20 mouse cellular contexts compared by ENCODE assay signal in the genomic region with DNA sequence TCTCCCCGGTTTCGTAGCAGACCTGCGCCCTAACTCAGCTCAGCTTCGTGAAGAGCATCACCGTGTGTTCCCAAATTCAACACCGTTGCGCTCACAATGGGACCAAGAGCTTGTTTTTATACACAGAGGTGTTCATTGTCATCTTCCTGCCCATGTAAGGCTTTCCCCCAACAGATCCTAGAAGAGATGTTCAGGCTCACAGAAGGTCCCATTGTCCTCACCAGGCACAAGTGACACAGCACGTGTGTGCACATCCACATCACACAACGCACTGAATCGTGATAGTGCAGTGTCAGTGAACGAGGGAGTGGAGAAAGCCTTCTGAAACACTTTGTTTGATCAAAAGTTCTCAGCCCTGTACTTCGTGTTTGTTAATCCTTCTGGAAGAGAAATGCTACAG.
DNase-seq lines count a peak whose midpoint lies in the region; ATAC-seq and TF ChIP-seq lines count a peak whose summit lies in the region.
"Had no signal": no experiment of that assay in that cellular context is flagged by ENCODE, and none has a peak within 500 bp of the region (broad histone marks: within the 10 kb centered on the region; RNA-seq: fewer than 3 reads in every experiment).

No protein-coding gene starts in this region.

- no peaks in the 10 kb centered on the region for H3K79me2 ChIP-seq in heart, adult 2 months (replicated peaks; ENCODE audit: control insufficient read depth, insufficient read depth, low read length)

- TF ChIP-seq POLR2A in heart, adult 2 months (IDR thresholded peaks at IDR 0.05; ENCODE audit: insufficient read depth, low read depth, low read length) = no peak

- intact Hi-C loops in heart, adult 2 months (cut with DNase I) = no loop called here

- no peaks in the 10 kb centered on the region for H3K9me3 ChIP-seq in midbrain, embryonic 11.5 days (ENCODE audit: control insufficient read depth, low read length)
- no peaks in the 10 kb centered on the region for H3K9me3 ChIP-seq in midbrain, postnatal 0 days (ENCODE audit: low read length)
- no peaks in the 10 kb centered on the region for H3K9me3 ChIP-seq in embryonic facial prominence, embryonic 10.5 days
- H3K9me3 ChIP-seq: forebrain, embryonic 13.5 days; heart, embryonic 12.5 days; hindbrain, embryonic 15.5 days had no signal

- no peak for ATAC-seq in midbrain, embryonic 11.5 days (ENCODE audit: low FRiP score)
- ATAC-seq in midbrain, postnatal 0 days (ENCODE audit: low FRiP score) = no peak
- ATAC-seq: activated CD4-positive, CD25-positive, alpha-beta regulatory T cell, adult 4 months; forebrain, embryonic 13.5 days; Patski had no signal

- no peak overlapping the region for H3K4me2 ChIP-seq in midbrain, embryonic 11.5 days
- no peak overlapping the region for H3K4me2 ChIP-seq in midbrain, postnatal 0 days (ENCODE audit: low read depth, low read length, poor library complexity, severe bottlenecking)
- H3K4me2 ChIP-seq: forebrain, embryonic 13.5 days; heart, embryonic 12.5 days; hindbrain, embryonic 15.5 days had no signal

- H3K27ac ChIP-seq in heart, adult 2 months = no peak overlapping the region
- no peak overlapping the region for H3K27ac ChIP-seq in midbrain, embryonic 11.5 days (ENCODE audit: low read depth, low read length)
- no peak overlapping the region for H3K27ac ChIP-seq in midbrain, postnatal 0 days (ENCODE audit: low read depth, low read length)
- 0 out of 2 replicates have a peak overlapping the region, but pooled peaks have one; percentile 15 for H3K27ac ChIP-seq in embryonic facial prominence, embryonic 10.5 days (replicated peaks)
- H3K27ac ChIP-seq: forebrain, embryonic 13.5 days; gastrocnemius, adult 2 months; hindbrain, embryonic 15.5 days had no signal

- H3K4me3 ChIP-seq in heart, adult 2 months = no peak overlapping the region
- H3K4me3 ChIP-seq in midbrain, embryonic 11.5 days (ENCODE audit: low read depth, low read length) = no peak overlapping the region
- no peak overlapping the region for H3K4me3 ChIP-seq in midbrain, postnatal 0 days (ENCODE audit: low read depth, low read length)
- no peak overlapping the region for H3K4me3 ChIP-seq in embryonic facial prominence, embryonic 10.5 days
- H3K4me3 ChIP-seq: forebrain, embryonic 13.5 days; gastrocnemius, adult 2 months; heart, embryonic 12.5 days; hindbrain, embryonic 15.5 days had no signal

- H3K4me1 ChIP-seq in heart, adult 2 months (ENCODE audit: control insufficient read depth, insufficient read depth, low read length) = no peaks in the 10 kb centered on the region
- H3K4me1 ChIP-seq in midbrain, embryonic 11.5 days (ENCODE audit: control insufficient read depth, insufficient read depth, low read length) = no peaks in the 10 kb centered on the region
- H3K4me1 ChIP-seq in midbrain, postnatal 0 days (ENCODE audit: insufficient read depth, low read length) = no peaks in the 10 kb centered on the region
- peaks cover 6% of the 10 kb centered on the region for H3K4me1 ChIP-seq in embryonic facial prominence, embryonic 10.5 days
- H3K4me1 ChIP-seq: hindbrain, embryonic 15.5 days had no signal

- no peak for TF ChIP-seq CTCF in heart, adult 2 months (IDR thresholded peaks at IDR 0.05)
- no peak for TF ChIP-seq CTCF in midbrain, postnatal 0 days (IDR thresholded peaks at IDR 0.05)

- WGBS in heart, adult 2 months = 78% methylated on average over 12 of the region's 12 CpGs
- WGBS in midbrain, embryonic 11.5 days = 82% methylated on average over 12 of the region's 12 CpGs
- 73% methylated on average over 12 of the region's 12 CpGs for WGBS in midbrain, postnatal 0 days
- 82% methylated on average over 12 of the region's 12 CpGs for WGBS in embryonic facial prominence, embryonic 10.5 days

- no peaks in the 10 kb centered on the region for H3K27me3 ChIP-seq in heart, adult 2 months (ENCODE audit: control insufficient read depth, insufficient read depth, low read length)
- no peaks in the 10 kb centered on the region for H3K27me3 ChIP-seq in midbrain, embryonic 11.5 days (ENCODE audit: control insufficient read depth, insufficient read depth, low read length)
- H3K27me3 ChIP-seq in midbrain, postnatal 0 days (ENCODE audit: insufficient read depth, low read length) = no peaks in the 10 kb centered on the region
- H3K27me3 ChIP-seq in embryonic facial prominence, embryonic 10.5 days (replicated peaks; ENCODE audit: low read depth, poor library complexity, severe bottlenecking) = no peaks in the 10 kb centered on the region
- H3K27me3 ChIP-seq: forebrain, embryonic 13.5 days; heart, embryonic 12.5 days; hindbrain, embryonic 15.5 days; Patski had no signal

- no peak overlapping the region for H3K9ac ChIP-seq in heart, adult 2 months (ENCODE audit: low read depth, low read length)
- H3K9ac ChIP-seq in midbrain, embryonic 11.5 days (ENCODE audit: low read length) = no peak overlapping the region
- H3K9ac ChIP-seq in midbrain, postnatal 0 days (replicated peaks; ENCODE audit: low read length, poor library complexity, severe bottlenecking) = no peak overlapping the region
- H3K9ac ChIP-seq: forebrain, embryonic 13.5 days; heart, embryonic 12.5 days; hindbrain, embryonic 15.5 days had no signal

- DNase-seq in heart, adult 11 months = peak; percentile 75
- DNase-seq in heart, adult 2 months = no peak
- peak; percentile 12 for DNase-seq in midbrain, embryonic 11.5 days (ENCODE audit: low spot score, missing footprints)
- DNase-seq in midbrain, postnatal 0 days (ENCODE audit: low spot score) = no peak
- no peak for DNase-seq in embryonic facial prominence, embryonic 10.5 days (ENCODE audit: low spot score)
- DNase-seq in gastrocnemius, postnatal 25 days = no peak
- no peak for DNase-seq in lung, postnatal 25 days (ENCODE audit: low spot score)
- DNase-seq: adrenal gland, adult 2 months; adrenal gland, postnatal 25 days; cerebellum, adult 18-20 months; cerebellum, postnatal 10 days; gastrocnemius, adult 2 months; gastrocnemius, postnatal 36 days; heart, adult 18-20 months; heart, postnatal 36 days had no signal

- TF ChIP-seq EP300 in heart, adult 2 months (IDR thresholded peaks at IDR 0.05; ENCODE audit: insufficient read depth, low read depth, low read length) = no peak

- H3K36me3 ChIP-seq in heart, adult 2 months (ENCODE audit: control insufficient read depth, insufficient read depth, low read length) = no peaks in the 10 kb centered on the region
- no peaks in the 10 kb centered on the region for H3K36me3 ChIP-seq in midbrain, embryonic 11.5 days (ENCODE audit: control insufficient read depth, insufficient read depth, low read length)
- no peaks in the 10 kb centered on the region for H3K36me3 ChIP-seq in midbrain, postnatal 0 days (ENCODE audit: insufficient read depth, low read length)
- no peaks in the 10 kb centered on the region for H3K36me3 ChIP-seq in embryonic facial prominence, embryonic 10.5 days (replicated peaks)
- H3K36me3 ChIP-seq: heart, embryonic 12.5 days; hindbrain, embryonic 15.5 days had no signal

Comparison
In these comparisons a context has a peak if more than half of its experiments do, and no peak if none do; other contexts are left out.
1. DNase-seq: peak in heart, adult 11 months (single experiment) and midbrain, embryonic 11.5 days (single experiment); none in heart, adult 2 months (0 of 2), midbrain, postnatal 0 days (single experiment), embryonic facial prominence, embryonic 10.5 days (single experiment), gastrocnemius, postnatal 25 days (single experiment) and lung, postnatal 25 days (single experiment).